Mouse (Mus musculus): Measurements from ENCODE around the gene Olfr390. TPM values are rescaled to one million over a fixed set of nuclear protein-coding genes. Genes with fewer than 3 reads are reported as not detected.

Olfr390 gene
- polyA plus RNA-seq (2015; fragmentation: Illumina TruSeq; extraction: RNeasy Lipid Tissue Mini Kit (QIAGEN cat#74804); ENCODE audit: insufficient read depth, low read depth, low replicate concordance), result not detected

DNA sequence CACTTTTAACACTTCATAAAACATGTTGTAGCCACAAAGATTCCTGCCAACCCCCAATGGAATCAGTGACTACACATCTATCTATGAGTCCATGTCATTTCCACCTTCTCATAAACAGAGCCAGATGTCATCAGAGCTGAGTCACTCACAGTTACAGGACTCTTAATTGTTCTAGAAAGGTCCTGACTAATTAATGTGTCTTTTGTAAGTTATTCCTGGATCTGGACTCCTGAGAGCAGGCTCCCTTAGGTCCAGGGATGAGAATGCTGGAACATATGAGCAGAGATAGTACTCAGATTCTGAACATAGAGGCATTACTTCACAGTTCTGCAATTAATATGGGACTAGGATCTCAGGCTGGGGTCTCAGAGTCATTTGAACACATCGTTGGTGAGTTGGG is at the start of gene Olfr390:
Olfr390 (plus strand) TSS at position 301 of the 400 bp plus-strand sequence.

DNA sequence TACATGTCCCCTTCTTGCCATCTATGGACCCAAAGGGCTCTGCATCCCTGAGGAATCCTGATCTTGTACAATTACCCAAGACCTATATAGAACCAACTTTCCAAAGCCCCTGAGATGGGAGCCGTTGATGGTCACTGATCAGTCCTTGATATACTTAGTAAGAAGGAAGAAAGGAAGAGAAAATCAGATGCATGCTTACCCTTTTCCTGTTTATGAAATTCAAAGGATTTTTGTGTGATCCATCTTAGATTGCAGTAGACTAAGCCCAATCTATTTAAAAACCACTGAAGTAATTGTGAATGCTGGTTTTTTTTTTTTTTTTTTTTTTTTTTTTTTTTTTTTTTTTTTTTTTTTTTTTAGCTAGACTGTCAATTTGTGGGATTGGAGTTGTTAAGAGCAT is 2.2 kb upstream of the Olfr390 start, which contains the start of gene Olfr389:
Olfr389 (minus strand) TSS at position 101 of the 400 bp plus-strand sequence.

DNA sequence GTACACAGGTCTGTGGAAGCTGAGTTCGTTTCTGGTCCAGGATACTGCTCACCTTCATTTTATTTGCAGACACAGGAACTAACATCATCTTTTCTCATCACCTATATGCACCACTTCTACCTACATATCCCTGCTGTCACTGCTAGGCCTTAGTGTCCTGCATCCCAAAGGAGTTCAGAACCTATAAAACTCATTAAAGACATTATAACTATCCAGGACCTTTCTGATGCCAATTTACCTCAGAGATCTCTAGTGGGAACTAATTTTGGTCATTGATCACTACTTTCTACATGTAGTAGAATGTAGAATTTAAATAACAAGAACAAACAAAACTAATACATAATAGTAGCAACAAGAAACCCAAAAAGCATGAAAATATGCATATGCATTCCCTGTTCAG is 20.2 kb downstream of the Olfr390 start, which contains the start of gene Olfr391-ps:
Olfr391-ps (minus strand) TSS at position 101 of the 400 bp plus-strand sequence.

DNA sequence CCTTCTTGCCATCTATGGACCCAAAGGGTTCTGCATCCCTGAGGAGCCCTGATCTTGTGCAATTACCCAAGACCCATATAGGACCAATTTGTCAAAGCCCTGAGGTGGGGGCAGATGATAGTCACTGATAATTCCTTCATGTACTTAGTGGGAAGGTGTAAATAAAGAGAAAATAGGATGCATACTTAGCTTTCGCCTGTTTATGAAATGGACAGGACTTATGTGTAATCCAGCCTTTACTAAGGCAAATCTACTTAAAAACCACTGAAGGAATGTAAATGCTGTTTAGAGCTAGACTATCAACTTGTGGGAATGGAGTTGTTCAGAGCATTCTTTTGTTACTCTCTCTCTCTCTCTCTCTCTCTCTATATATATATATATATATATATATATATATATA is 34.2 kb downstream of the Olfr390 start, which contains the start of gene Olfr392:
Olfr392 (minus strand) TSS at position 101 of the 400 bp plus-strand sequence.

Other genes with a start within 250 kb of the Olfr390 start
- gene Olfr385, start 190.0 kb upstream of the Olfr390 start, polyA plus RNA-seq (2015; fragmentation: Illumina TruSeq; extraction: RNeasy Lipid Tissue Mini Kit (QIAGEN cat#74804); ENCODE audit: insufficient read depth, low read depth, low replicate concordance), result not detected
- gene Olfr384, start 184.4 kb upstream of the Olfr390 start, polyA plus RNA-seq (2015; fragmentation: Illumina TruSeq; extraction: RNeasy Lipid Tissue Mini Kit (QIAGEN cat#74804); ENCODE audit: insufficient read depth, low read depth, low replicate concordance), result not detected
- gene Zfp735, start 94.2 kb upstream of the Olfr390 start, polyA plus RNA-seq (2015; fragmentation: Illumina TruSeq; extraction: RNeasy Lipid Tissue Mini Kit (QIAGEN cat#74804); ENCODE audit: insufficient read depth, low read depth, low replicate concordance), result not detected
- not detected for gene Olfr389, start 2.3 kb upstream of the Olfr390 start, polyA plus RNA-seq (2015; fragmentation: Illumina TruSeq; extraction: RNeasy Lipid Tissue Mini Kit (QIAGEN cat#74804); ENCODE audit: insufficient read depth, low read depth, low replicate concordance)
- gene Olfr391-ps, start 20.1 kb downstream of the Olfr390 start, polyA plus RNA-seq (2015; fragmentation: Illumina TruSeq; extraction: RNeasy Lipid Tissue Mini Kit (QIAGEN cat#74804); ENCODE audit: insufficient read depth, low read depth, low replicate concordance), result not detected
- not detected for gene Olfr392, start 34.1 kb downstream of the Olfr390 start, polyA plus RNA-seq (2015; fragmentation: Illumina TruSeq; extraction: RNeasy Lipid Tissue Mini Kit (QIAGEN cat#74804); ENCODE audit: insufficient read depth, low read depth, low replicate concordance)
- gene Olfr393, start 68.5 kb downstream of the Olfr390 start, polyA plus RNA-seq (2015; fragmentation: Illumina TruSeq; extraction: RNeasy Lipid Tissue Mini Kit (QIAGEN cat#74804); ENCODE audit: insufficient read depth, low read depth, low replicate concordance), result not detected
- gene Olfr394, start 107.8 kb downstream of the Olfr390 start, polyA plus RNA-seq (2015; fragmentation: Illumina TruSeq; extraction: RNeasy Lipid Tissue Mini Kit (QIAGEN cat#74804); ENCODE audit: insufficient read depth, low read depth, low replicate concordance), result not detected
- gene Olfr395, start 126.3 kb downstream of the Olfr390 start, polyA plus RNA-seq (2015; fragmentation: Illumina TruSeq; extraction: RNeasy Lipid Tissue Mini Kit (QIAGEN cat#74804); ENCODE audit: insufficient read depth, low read depth, low replicate concordance), result not detected
- gene Olfr23, start 153.7 kb downstream of the Olfr390 start, polyA plus RNA-seq (2015; fragmentation: Illumina TruSeq; extraction: RNeasy Lipid Tissue Mini Kit (QIAGEN cat#74804); ENCODE audit: insufficient read depth, low read depth, low replicate concordance), result not detected
- not detected for gene Olfr397, start 177.9 kb downstream of the Olfr390 start, polyA plus RNA-seq (2015; fragmentation: Illumina TruSeq; extraction: RNeasy Lipid Tissue Mini Kit (QIAGEN cat#74804); ENCODE audit: insufficient read depth, low read depth, low replicate concordance)
- not detected for gene Olfr398, start 207.4 kb downstream of the Olfr390 start, polyA plus RNA-seq (2015; fragmentation: Illumina TruSeq; extraction: RNeasy Lipid Tissue Mini Kit (QIAGEN cat#74804); ENCODE audit: insufficient read depth, low read depth, low replicate concordance)

Data from pancreas, adult 10 weeks (tissue).